Mouse (Mus musculus): ENCODE results near the gene Mgarp.

DNA sequence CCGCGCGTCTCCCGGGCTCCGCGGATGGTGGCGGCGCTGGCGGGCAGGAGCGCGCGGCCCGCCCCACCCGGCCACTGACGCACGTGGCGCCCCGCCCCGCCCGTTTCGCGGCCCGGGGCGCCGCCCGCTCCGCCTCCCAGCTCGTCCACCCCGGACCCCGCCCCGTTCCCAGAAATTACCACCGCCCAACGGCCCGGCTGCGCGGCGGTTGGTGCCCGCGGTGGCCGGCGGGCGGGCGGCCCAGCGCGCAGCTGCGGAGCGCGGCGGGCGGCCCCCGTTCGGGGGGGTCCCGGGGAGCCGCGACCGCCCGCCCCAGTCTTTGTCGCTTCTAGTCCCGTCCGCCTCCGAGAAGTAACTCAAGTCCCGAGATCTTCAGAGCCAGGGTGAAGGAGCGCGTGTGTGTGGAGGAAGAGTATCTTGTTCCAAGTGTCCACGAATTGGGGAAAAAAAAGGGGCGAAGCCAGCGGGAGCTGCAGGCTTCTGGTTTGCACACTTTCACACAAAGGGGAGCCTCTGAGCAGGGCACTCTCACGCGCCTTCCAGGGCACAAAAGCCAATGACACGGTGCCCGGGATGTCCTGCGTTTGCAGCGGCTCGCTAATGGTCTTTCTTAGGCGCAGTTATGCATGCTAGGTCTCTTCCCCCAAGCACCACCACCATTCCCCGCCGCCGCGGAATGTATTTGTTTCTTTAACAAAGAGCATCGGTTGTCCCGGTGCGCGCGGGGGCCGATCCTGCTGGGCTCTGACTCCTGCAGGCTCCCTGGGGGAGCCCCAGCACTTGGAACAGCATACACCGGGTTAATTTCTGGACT is 55.1 kb downstream of the Mgarp start:
- TF ChIP-seq POLR2A (IDR thresholded peaks at IDR 0.05; ENCODE audit: extremely low read depth, insufficient read depth, low read length) = no peak
- TF ChIP-seq CTCF (IDR thresholded peaks at IDR 0.05; ENCODE audit: extremely low read depth, insufficient read depth, low read length) = no peak
